Mouse (Mus musculus) hindbrain, embryonic 11.5 days (tissue): ENCODE measurements around the gene Syngr4. TPM values are rescaled to one million over a fixed set of nuclear protein-coding genes. Genes with fewer than 3 reads are reported as not detected.
"Not testable (repeated sequence)": the region's sequence is repeated elsewhere in the genome, so short reads cannot be mapped to it uniquely, and the experiment has no call there.

Source experiments
- ATAC-seq: fragments of 200-750 bp; cut with Nextera tagmentation; 2 replicates; pipeline ENCODE4 v1.8.0; 2017; ENCODE audit warnings: mild to moderate bottlenecking, moderate TSS enrichment, moderate library complexity; ENCODE audit not compliant: low FRiP score
- DNase-seq: peaks from one replicate; pipeline ENCODE4 v3.0.0-alpha.2; 2015; ENCODE audit warnings: low spot score
- H3K27ac ChIP-seq: fragments of 300-500 bp; sonication (generic); 2 replicates; pipeline ENCODE4 v1.5.1; 2014; ENCODE audit warnings: mild to moderate bottlenecking, low read depth, low read length
- H3K27me3 ChIP-seq: fragments of 300-500 bp; sonication (generic); 2 replicates; pipeline ENCODE4 v1.6.1; 2014; ENCODE audit warnings: mild to moderate bottlenecking, low read length, moderate library complexity, mixed read lengths; ENCODE audit not compliant: control insufficient read depth, insufficient read depth
- H3K36me3 ChIP-seq: fragments of 300-500 bp; sonication (generic); 2 replicates; pipeline ENCODE4 v1.6.1; 2014; ENCODE audit warnings: mild to moderate bottlenecking, low read length, moderate library complexity, mixed read lengths; ENCODE audit not compliant: control insufficient read depth, insufficient read depth
- H3K4me1 ChIP-seq: fragments of 300-500 bp; sonication (generic); replicated peaks from 2 replicates; pipeline ENCODE4 v1.6.1; 2014; ENCODE audit warnings: low read length, mixed read lengths; ENCODE audit not compliant: control insufficient read depth, insufficient read depth
- H3K4me2 ChIP-seq: fragments of 300-500 bp; sonication (generic); replicated peaks from 2 replicates; pipeline ENCODE4 v1.6.1; 2014; ENCODE audit warnings: mild to moderate bottlenecking, low read depth, low read length
- H3K4me3 ChIP-seq: fragments of 300-500 bp; sonication (generic); 2 replicates; pipeline ENCODE4 v1.5.1; 2014; ENCODE audit warnings: low read depth, low read length
- H3K9ac ChIP-seq: fragments of 300-500 bp; sonication (generic); 2 replicates; pipeline ENCODE4 v1.6.1; 2014; ENCODE audit warnings: low read depth, low read length
- H3K9me3 ChIP-seq: fragments of 300-500 bp; sonication (generic); 2 replicates; pipeline ENCODE4 v1.6.1; 2016; ENCODE audit warnings: low read length; ENCODE audit not compliant: control insufficient read depth
- WGBS: fragments of 180-500 bp; shearing (Covaris S2); extraction: QIAGEN DNeasy Blood & Tissue Kit; methylation state at CpG from one replicate; pipeline ENCODE4 v1.1.7; 2014; 5-methylcytosine and 5-hydroxymethylcytosine counted together
- polyA plus RNA-seq: library from polyadenylated mRNA; unstranded; fragments of >200 nt; fragmentation: Nextera tagmentation; extraction: Ambion mirVana; gene quantifications from 2 replicates; pipeline ENCODE4 v1.2.1, GENCODE M21; 2014

The Syngr4 gene
- polyA plus RNA-seq = 0.63 and 0.99 TPM in 2 replicates

DNA sequence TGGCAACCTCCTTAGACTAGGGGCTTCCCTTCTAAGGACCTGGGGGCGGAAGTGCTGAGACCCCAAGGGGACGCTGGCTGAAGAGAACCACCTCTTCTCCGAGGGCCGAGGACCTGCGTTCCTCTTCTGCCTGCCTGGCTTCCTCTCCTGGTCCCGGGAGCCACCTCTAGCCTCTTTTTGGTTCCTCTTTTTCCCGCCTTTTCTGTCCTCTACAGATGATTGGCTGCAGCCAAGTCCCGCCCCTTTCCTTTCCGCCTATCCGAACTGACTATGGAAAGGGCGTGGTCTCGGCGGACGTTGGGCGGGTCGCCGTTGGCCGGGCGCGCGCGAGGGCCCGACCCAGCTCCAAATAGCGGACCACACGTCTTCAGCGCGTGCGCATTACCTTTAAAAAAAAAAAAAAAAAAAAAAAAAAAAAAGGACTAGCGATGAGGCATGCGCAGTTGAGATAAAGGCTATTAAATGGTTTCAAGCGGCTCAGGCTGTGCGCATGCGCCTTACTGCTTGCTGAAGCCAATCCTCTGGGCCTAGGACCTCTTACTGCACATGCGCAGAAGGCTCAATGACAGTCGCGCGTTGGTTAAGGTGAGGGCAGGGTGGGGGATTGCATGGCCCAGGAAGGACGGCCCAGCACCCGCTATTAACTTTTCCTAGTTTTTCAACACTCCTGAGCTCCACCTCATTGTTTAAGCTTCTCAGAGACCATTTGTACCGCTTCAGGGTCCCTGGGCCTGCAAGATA is at the start of gene Syngr4, which contains the start of gene Tmem143:
Gene Syngr4, minus strand, starts transcription at position 198 of the 741 bp plus-strand sequence.
Gene Tmem143, plus strand, starts transcription at position 425 of the 741 bp plus-strand sequence.
- H3K4me3 ChIP-seq = peak within 1 kb of the TSS; percentile 46
- H3K27me3 ChIP-seq = no peaks in the 10 kb centered on the region
- ATAC-seq (peak; percentile 91), DNase-seq (peak; percentile 98)
- no peaks in the 10 kb centered on the region for H3K9me3 ChIP-seq
- H3K9ac ChIP-seq = peak within 1 kb of the TSS; percentile 62
- 0 out of 2 replicates have a peak within 1 kb of the TSS, but pooled peaks have one; percentile 1 for H3K27ac ChIP-seq
- H3K4me2 ChIP-seq = peak within 1 kb of the TSS; percentile 71
- H3K36me3 ChIP-seq = no peaks in the 10 kb centered on the region
- WGBS = 2% methylated on average over 40 of the region's 40 CpGs
- H3K4me1 ChIP-seq = no peaks in the 10 kb centered on the region

DNA sequence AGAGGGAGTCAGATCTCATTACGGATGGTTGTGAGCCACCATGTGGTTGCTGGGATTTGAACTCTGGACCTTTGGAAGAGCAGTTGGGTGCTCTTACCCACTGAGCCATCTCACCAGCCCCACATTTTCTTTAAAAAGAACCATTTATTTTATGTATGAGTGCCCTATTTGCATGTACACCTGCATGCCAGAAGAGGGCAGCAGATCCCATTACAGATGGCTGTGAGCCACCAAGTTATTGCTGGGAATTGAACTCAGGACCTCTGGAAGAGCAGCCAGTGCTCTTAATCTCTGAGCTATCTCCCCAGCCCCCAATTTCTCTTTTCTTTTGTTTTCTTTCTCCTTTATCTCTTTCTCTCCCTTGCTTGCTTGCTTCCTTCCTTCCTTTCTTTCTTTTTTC is 46.8 kb upstream of the Syngr4 start:
- H3K27ac ChIP-seq, H3K4me2 ChIP-seq, H3K4me3 ChIP-seq, H3K9me3 ChIP-seq, H3K27me3 ChIP-seq, H3K36me3 ChIP-seq, DNase-seq, H3K4me1 ChIP-seq, H3K9ac ChIP-seq, ATAC-seq: not testable (repeated sequence)
- 67% methylated on average over 1 of the region's 1 CpGs for WGBS

DNA sequence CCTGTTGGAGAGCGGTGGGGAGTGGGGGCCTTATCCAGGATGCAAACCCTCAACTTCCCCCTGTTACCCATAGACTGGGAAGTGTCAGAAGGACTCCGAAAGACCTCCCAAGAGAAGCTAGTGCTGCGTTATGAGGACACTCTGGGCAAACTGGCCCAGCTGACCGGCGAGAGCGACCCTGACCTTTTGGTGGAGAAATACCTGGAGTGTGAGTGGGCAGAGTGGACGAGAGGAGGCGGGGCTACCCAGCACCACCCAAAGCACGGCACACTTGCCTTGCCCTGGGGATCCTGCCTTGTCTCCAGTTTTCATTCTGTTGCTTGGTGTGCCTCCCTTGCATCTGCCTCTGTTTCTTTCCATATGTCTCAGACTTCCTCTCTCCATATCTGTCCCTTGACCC is 45.5 kb upstream of the Syngr4 start:
- DNase-seq (no peak), ATAC-seq (no peak)
- no peak overlapping the region for H3K4me3 ChIP-seq
- WGBS = 90% methylated on average over 9 of the region's 9 CpGs
- no peaks in the 10 kb centered on the region for H3K4me1 ChIP-seq
- H3K27me3 ChIP-seq = no peaks in the 10 kb centered on the region
- H3K4me2 ChIP-seq = no peak overlapping the region
- no peaks in the 10 kb centered on the region for H3K9me3 ChIP-seq
- H3K27ac ChIP-seq = no peak overlapping the region
- H3K9ac ChIP-seq = no peak overlapping the region
- H3K36me3 ChIP-seq = no peaks in the 10 kb centered on the region

DNA sequence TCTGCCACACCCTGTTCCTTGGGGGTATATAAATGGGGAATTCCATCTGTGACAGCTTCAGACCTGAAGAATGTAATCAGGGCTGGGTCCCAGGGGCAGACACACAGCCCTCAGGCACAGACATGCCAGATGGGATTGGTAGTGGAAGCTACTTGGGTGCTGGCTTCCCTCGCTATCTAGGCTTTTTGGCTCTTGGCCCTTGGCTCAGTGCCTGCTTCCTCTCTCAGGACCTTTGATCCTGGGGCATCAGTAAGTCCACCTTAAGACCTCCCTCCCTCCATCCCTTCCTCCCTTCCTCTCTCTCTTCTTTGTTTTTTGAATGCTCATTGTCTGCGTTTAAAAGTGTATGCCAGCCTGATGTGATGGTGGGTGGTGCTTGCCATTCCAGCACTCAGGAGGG is 43.3 kb upstream of the Syngr4 start:
- H3K4me3 ChIP-seq = no peak overlapping the region
- H3K9me3 ChIP-seq = no peaks in the 10 kb centered on the region
- H3K27me3 ChIP-seq = no peaks in the 10 kb centered on the region
- WGBS = 54% methylated on average over 2 of the region's 2 CpGs
- no peaks in the 10 kb centered on the region for H3K36me3 ChIP-seq
- H3K27ac ChIP-seq = no peak overlapping the region
- no peak for ATAC-seq
- no peak overlapping the region for H3K4me2 ChIP-seq
- H3K4me1 ChIP-seq = no peaks in the 10 kb centered on the region
- H3K9ac ChIP-seq = no peak overlapping the region
- no peak for DNase-seq

DNA sequence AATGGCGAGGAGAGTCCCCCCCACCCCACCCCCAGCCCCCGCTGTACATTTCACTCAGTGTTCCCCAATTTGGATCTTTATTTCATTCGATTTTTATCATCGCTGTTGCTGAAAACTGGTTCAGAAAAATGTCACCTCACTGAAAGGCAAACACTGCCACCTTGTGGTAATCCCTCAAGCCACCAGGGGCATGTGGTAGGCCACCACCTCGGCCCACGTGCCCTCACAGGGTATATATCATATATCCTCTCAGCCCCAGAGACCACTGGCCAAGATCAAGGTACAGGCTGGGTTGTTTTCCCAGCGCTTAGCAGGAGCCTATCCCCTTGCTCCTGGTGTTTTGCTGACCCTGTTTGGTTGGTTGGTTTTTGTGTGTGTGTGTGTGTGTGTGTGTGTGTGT is 38.6 kb upstream of the Syngr4 start:
- Histone ChIP-seq H3K9ac (no peak overlapping the region), H3K4me2 (no peak overlapping the region), H3K4me1 (no peaks in the 10 kb centered on the region), H3K9me3 (no peaks in the 10 kb centered on the region; the same call in 1 of the 2 replicates), H3K4me3 (no peak overlapping the region), H3K36me3 (no peaks in the 10 kb centered on the region), H3K27me3 (no peaks in the 10 kb centered on the region), H3K27ac (no peak overlapping the region)
- ATAC-seq = no peak
- 31% methylated on average over 7 of the region's 7 CpGs for WGBS
- DNase-seq = peak; percentile 81

DNA sequence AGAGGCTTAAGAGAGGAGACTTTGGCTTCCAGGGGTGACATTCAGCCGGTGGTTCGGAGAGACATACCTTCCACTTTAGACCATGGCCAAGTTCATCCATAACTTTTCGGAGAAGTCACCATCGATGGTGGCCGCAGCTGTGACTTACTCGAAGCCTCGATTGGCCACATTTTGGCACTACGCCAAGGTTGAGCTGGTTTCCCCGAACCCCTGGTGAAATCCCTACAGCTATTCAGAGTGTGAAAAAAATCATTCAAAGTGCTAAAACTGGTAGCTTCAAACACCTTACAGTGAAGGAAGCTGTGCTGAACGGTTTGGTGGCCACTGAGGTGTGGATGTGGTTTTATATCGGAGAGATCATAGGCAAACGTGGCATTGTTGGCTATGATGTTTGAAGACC is 37.3 kb upstream of the Syngr4 start:
- WGBS = 93% methylated on average over 12 of the region's 12 CpGs
- H3K4me2 ChIP-seq, ATAC-seq, DNase-seq, H3K4me1 ChIP-seq, H3K27ac ChIP-seq, H3K36me3 ChIP-seq, H3K27me3 ChIP-seq, H3K9ac ChIP-seq, H3K9me3 ChIP-seq, H3K4me3 ChIP-seq: not testable (repeated sequence)

DNA sequence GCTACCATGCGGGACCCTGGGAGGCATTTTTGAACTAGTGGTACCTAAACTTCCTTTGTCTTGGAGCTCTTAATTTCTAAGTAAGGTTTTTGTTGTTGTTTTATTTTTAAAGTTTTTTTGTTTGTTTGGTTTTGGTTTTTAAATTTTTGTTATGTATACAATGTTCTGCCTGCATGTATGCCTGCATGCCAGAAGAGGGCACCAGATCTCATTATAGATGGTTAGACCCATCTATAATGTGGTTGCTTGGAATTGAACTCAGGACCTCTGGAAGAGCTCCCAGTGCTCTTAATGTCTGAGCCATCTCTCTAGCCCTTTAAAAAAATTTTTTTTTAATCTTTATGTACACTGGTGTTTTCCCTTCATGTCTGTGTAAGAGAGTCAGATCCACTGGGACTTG is 33.2 kb upstream of the Syngr4 start:
- Histone ChIP-seq H3K4me2 (no peak overlapping the region), H3K4me1 (no peaks in the 10 kb centered on the region), H3K4me3 (no peak overlapping the region), H3K27me3 (0 out of 2 replicates have a peak, but pooled peaks cover 2% of the 10 kb centered on the region), H3K9ac (no peak overlapping the region), H3K9me3 (no peaks in the 10 kb centered on the region; the same call in 1 of the 2 replicates), H3K27ac (no peak overlapping the region), H3K36me3 (no peaks in the 10 kb centered on the region)
- no peak for ATAC-seq
- whole genome bisulfite sequencing = 81% methylated on average over 1 of the region's 1 CpGs
- no peak for DNase-seq

DNA sequence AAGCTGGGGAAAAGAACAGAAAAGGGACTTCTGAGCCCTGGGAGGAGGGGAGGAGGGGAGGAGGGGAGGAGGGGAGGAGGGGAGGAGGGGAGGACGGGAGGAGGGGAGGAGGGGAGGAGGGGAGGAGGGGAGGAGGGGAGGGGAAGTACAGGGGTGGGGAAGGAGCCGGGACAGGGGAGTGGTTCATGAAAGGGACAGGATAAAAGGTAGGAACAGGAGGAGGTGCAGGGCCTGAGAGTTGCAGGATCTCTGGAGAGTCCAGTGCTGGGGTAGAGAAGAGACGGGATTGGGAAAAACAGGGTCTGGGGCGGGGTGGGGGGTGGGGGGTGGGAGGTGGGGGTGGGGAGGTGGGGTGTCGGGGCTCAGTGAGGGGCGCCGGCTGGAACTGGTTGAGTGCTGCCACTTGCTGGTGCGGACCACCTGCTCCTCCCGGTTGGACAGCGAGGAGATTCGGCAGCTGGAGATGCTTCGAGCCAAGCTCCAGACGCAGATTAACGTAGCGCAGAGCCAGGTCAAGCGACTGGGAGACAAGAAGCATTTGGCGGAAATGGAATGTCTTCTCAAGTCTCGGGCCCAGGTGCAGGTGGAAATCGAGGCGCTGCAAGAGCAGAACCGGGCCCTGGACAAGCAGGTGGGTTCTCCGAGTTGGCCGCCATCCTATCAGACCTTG is 32.2 kb upstream of the Syngr4 start:
- Histone ChIP-seq H3K9me3 (no peaks in the 10 kb centered on the region; the same call in 1 of the 2 replicates), H3K4me1 (no peaks in the 10 kb centered on the region), H3K36me3 (no peaks in the 10 kb centered on the region), H3K4me3 (no peak overlapping the region), H3K27me3 (0 out of 2 replicates have a peak, but pooled peaks cover 2% of the 10 kb centered on the region), H3K9ac (no peak overlapping the region), H3K4me2 (no peak overlapping the region), H3K27ac (no peak overlapping the region)
- DNase-seq (no peak), ATAC-seq (no peak)
- 12% methylated on average over 21 of the region's 23 CpGs for WGBS
